Mouse (Mus musculus) G1E (cell line): ENCODE data around the gene Mvp.

Experiments used
- CTCF ChIP-seq: IDR thresholded peaks from 2 replicates; pipeline ENCODE4 v1.5.1; 2012; ENCODE audit warnings: low read depth, low read length, inconsistent platforms, mixed read lengths
- GATA1 ChIP-seq: IDR thresholded peaks from 2 replicates; pipeline ENCODE4 v1.6.1; 2012; ENCODE audit warnings: borderline replicate concordance, low read length, inconsistent platforms, mixed read lengths
- POLR2AphosphoS5 ChIP-seq: IDR thresholded peaks from 2 replicates; pipeline ENCODE4 v1.6.1; 2012; ENCODE audit warnings: low read depth, low read length, inconsistent platforms; ENCODE audit not compliant: insufficient replicate concordance
- TAL1 ChIP-seq: conservative IDR thresholded peaks from 2 replicates; pipeline ENCODE4 v1.6.1; 2012; ENCODE audit warnings: low read depth, low read length, inconsistent platforms, mixed read lengths

DNA sequence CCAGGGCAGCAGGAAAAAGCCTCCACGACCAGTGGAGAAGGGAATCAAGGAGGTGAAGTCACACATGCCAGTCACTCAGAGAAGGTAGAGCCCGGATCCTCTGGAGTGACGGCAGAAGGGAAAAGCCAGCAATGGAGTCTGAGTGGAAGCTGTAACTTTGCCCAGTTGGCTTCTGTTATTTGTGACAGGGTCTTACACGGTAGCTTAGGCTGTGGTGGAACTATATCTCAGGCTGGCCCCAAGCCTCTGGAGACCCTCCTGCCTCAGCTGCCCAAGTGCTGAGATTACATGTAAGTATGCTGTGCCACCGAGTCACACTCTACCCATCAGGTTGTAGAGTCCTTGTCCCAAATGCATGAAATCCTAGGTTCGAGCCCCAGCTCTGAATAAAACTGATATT lies 1.0 kb downstream of the Mvp start:
- TF ChIP-seq CTCF (no peak), GATA1 (no peak), TAL1 (no peak), POLR2AphosphoS5 (no peak)
